Mouse (Mus musculus) liver, embryonic 16.5 days (tissue): ENCODE results near the gene Atp1a2. TPM values are rescaled to one million over a fixed set of nuclear protein-coding genes. Genes with fewer than 3 reads are reported as not detected.

ENCODE experiments used
- ATAC-seq: fragments of 200-750 bp; cut with Nextera tagmentation; 2 replicates; pipeline ENCODE4 v1.8.0; 2017; ENCODE audit warnings: low read depth, mild to moderate bottlenecking, moderate number of reproducible peaks, moderate library complexity
- H3K27ac ChIP-seq: fragments of 300-500 bp; sonication (generic); 2 replicates; pipeline ENCODE4 v1.5.1; 2014; ENCODE audit warnings: mild to moderate bottlenecking, low read length
- H3K27me3 ChIP-seq: fragments of 300-500 bp; sonication (generic); 2 replicates; pipeline ENCODE4 v1.6.1; 2014; ENCODE audit warnings: low read depth, low read length, mixed read lengths; ENCODE audit not compliant: control insufficient read depth, insufficient read depth
- H3K36me3 ChIP-seq: fragments of 300-500 bp; sonication (generic); 2 replicates; pipeline ENCODE4 v1.6.1; 2014; ENCODE audit warnings: mild to moderate bottlenecking; ENCODE audit not compliant: control insufficient read depth, insufficient read depth
- H3K4me1 ChIP-seq: fragments of 300-500 bp; sonication (generic); 2 replicates; pipeline ENCODE4 v1.6.1; 2014; ENCODE audit warnings: low read depth, low read length, mixed read lengths; ENCODE audit not compliant: control insufficient read depth
- H3K4me2 ChIP-seq: fragments of 300-500 bp; sonication (generic); 2 replicates; pipeline ENCODE4 v1.6.1; 2014; ENCODE audit warnings: low read depth, low read length, mixed read lengths
- H3K4me3 ChIP-seq: fragments of 300-500 bp; sonication (generic); 2 replicates; pipeline ENCODE4 v1.5.1; 2014; ENCODE audit warnings: low read depth, mild to moderate bottlenecking, low read length
- H3K9ac ChIP-seq: fragments of 300-500 bp; sonication (generic); 2 replicates; pipeline ENCODE4 v1.6.1; 2014; ENCODE audit warnings: low read depth, low read length
- H3K9me3 ChIP-seq: fragments of 300-500 bp; sonication (generic); replicated peaks from 2 replicates; pipeline ENCODE4 v1.6.1; 2016; ENCODE audit warnings: low read length; ENCODE audit not compliant: control insufficient read depth
- WGBS: fragments of 180-500 bp; shearing (Covaris S2); extraction: QIAGEN DNeasy Blood & Tissue Kit; methylation state at CpG from one replicate; pipeline ENCODE4 v1.1.7; 2014; ENCODE audit not compliant: insufficient replicate concordance; 5-methylcytosine and 5-hydroxymethylcytosine counted together
- polyA plus RNA-seq: library from polyadenylated mRNA; unstranded; fragments of >200 nt; fragmentation: Nextera tagmentation; extraction: Ambion mirVana; gene quantifications from 2 replicates; pipeline ENCODE4 v1.2.1, GENCODE M21; 2015

The Atp1a2 gene
- polyA plus RNA-seq, 1 experiment from 2014 or later = 0.52 TPM

DNA sequence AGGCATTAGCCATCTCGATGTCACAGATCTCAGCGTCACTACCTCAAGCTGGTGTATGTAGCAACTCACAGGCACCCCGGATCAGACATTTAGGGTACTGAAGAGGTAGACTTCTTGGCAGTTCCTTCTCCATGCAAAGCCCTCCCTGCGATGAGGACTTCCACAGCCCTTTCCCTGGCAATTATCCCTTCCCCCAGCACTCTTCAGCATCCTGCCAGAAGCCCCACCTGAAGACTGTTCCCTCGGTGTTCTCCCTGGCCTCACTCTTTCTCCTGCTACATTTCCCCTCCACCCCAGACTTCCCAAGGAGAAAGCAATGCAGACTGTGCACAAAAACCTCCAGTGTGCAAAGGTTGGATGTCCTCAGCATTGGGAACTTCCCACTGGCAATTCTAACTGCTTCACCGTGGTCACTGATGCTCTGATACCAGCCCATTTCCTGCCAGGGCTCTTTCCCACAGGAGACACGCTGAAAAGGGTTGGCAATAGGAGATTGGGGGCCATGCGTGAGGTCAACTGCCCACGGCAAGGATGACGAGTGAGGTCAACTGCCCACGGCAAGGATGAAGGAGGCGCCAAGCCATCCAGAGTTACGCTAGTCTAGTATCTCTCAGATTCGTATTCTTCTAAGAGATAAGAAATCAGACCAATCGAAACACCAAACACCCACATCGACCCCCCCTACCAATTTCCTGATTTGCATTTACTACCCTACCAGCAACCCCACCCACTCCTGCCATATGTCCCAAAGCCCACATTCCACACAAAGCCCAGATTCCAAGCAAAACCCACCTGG, 29.5 kb upstream of the Atp1a2 start:
- H3K4me3 ChIP-seq = no peak overlapping the region
- H3K9me3 ChIP-seq = no peaks in the 10 kb centered on the region
- no peak overlapping the region for H3K9ac ChIP-seq
- no peaks in the 10 kb centered on the region for H3K36me3 ChIP-seq
- H3K27ac ChIP-seq = no peak overlapping the region
- peaks cover 48% of the 10 kb centered on the region for H3K27me3 ChIP-seq
- no peak overlapping the region for H3K4me2 ChIP-seq
- ATAC-seq = no peak
- H3K4me1 ChIP-seq = no peaks in the 10 kb centered on the region; the same call in 1 of the 2 replicates
- 57% methylated on average over 16 of the region's 16 CpGs for WGBS

DNA sequence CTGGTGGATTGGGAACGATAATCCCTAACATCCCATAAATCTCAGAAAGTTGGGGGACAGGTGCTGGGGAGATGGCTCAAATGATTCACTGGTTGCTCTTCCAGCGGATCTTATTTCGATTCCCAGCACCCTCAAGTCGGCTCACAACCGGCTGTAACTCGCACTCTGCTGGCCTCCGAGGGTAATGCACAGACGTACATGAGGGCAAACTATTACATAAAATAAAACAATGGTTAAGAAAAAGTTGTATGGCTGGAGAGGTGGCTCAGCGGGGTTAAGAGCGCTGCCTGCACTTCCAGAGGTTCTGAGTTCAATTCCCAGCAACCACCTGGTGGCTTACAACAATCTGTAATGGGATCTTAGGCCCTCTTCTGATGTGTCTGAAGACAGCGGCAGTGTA, 28.8 kb upstream of the Atp1a2 start:
- peak overlapping the region; percentile 41; the same call in 1 of the 2 replicates for H3K4me3 ChIP-seq
- H3K36me3 ChIP-seq = no peaks in the 10 kb centered on the region
- H3K4me1 ChIP-seq = no peaks in the 10 kb centered on the region; the same call in 1 of the 2 replicates
- WGBS = 43% methylated on average over 11 of the region's 11 CpGs
- no peak for ATAC-seq
- H3K4me2 ChIP-seq = peak overlapping the region; percentile 63; the same call in 1 of the 2 replicates
- H3K27ac ChIP-seq = no peak overlapping the region
- H3K9me3 ChIP-seq = no peaks in the 10 kb centered on the region
- H3K27me3 ChIP-seq = peaks cover 48% of the 10 kb centered on the region
- no peak overlapping the region for H3K9ac ChIP-seq

DNA sequence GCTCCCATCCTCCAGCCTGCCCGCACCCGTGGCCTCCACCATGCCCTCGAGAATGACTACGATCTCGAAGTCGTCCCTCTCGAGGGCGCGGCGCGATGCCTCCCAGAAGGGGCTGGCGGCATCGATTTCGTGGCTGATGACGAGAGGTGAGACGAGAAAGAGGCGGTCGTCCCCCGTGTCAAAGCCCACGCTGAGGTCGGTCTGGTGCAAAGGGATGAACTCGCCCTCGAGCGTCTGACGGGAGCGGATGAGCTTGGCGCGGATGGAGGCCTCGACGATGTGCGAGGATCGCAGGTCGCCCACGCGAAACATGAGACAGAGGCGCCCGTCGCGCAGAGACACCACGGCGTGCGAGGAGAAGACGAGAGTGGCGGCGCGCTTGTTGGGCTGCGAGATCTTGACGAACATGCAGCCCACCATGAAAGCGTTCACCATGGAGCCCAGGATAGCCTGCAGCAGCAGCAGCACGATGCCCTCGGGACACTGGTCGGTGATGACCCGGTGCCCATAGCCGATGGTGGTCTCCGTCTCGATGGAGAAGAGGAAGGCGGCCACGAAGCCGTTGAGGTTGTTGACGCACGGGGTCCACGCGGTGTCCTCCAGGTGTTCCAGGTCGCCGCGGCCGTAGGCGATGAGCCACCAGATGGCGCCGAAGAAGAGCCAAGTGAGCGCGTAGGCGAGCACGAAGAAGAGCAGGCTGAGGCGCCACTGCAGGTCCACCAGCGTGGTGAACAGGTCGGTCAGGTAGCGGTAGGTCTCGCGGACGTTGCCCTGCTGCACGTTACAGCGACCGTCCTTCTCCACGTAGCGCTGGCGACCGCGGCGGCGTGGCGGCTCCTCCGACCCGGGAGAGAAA, 28.0 kb upstream of the Atp1a2 start:
- Histone ChIP-seq H3K27me3 (peaks cover 46% of the 10 kb centered on the region), H3K9ac (no peak overlapping the region; the same call in 1 of the 2 replicates), H3K27ac (no peak overlapping the region), H3K4me2 (peak overlapping the region; percentile 63), H3K36me3 (no peaks in the 10 kb centered on the region), H3K9me3 (no peaks in the 10 kb centered on the region), H3K4me1 (no peaks in the 10 kb centered on the region; the same call in 1 of the 2 replicates), H3K4me3 (peak overlapping the region; percentile 41)
- ATAC-seq = peak; percentile 35
- WGBS = 17% methylated on average over 94 of the region's 94 CpGs

DNA sequence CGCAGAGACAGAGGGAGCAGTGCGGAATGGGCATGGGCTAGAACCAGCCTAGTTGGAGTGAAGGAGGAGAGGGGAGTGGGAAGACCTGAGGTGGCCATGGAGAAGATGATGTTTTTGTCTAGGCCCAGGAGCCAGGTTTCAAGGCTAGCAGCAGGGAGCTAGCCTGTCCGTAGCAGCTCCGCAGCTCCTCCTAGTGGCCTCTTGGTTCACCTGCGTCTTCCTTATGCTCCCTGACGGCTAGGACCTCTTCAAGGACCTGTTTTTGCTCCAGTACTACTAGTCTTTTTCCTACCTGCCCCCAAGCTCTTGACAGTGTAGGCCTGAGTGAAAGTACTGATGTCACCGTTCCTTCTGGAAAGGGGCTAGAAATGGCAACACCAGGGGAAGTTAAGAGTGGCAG, 26.9 kb upstream of the Atp1a2 start:
- peak; percentile 17; the same call in 1 of the 2 replicates for ATAC-seq
- WGBS = 21% methylated on average over 7 of the region's 7 CpGs
- peaks cover 46% of the 10 kb centered on the region for H3K27me3 ChIP-seq

DNA sequence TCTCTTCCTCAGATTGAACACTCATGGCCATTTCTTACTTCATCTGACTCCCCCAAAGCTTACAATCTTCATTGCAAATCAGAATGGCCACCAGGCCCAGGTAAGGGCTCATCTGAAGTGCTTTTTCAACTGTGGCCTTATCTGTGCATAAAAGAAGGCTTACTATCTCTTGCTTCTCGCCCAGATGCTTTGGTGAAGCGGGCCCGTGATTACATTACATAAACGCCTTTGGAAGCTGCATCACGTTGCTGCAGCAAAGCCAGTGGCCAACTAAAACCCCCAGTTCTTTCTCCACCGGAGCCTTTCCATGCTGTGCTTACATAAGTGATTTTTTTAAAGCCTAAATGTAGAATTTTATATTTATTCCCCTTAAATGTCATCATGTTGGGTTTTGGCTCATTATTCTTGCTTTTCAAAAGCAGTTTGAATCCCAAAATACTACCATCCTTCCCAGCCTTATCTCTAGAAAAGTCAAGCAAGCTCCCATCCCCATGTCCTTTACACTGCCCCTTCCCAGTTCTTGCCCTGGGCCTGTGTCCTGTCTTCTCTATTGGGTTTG, 26.0 kb upstream of the Atp1a2 start:
- 22% methylated on average over 6 of the region's 6 CpGs for WGBS
- H3K36me3 ChIP-seq = no peaks in the 10 kb centered on the region; the same call in 1 of the 2 replicates
- no peaks in the 10 kb centered on the region for H3K9me3 ChIP-seq
- no peak overlapping the region for H3K4me2 ChIP-seq
- H3K27ac ChIP-seq = no peak overlapping the region
- no peaks in the 10 kb centered on the region; the same call in 1 of the 2 replicates for H3K4me1 ChIP-seq
- H3K27me3 ChIP-seq = peaks cover 38% of the 10 kb centered on the region
- no peak overlapping the region for H3K4me3 ChIP-seq
- H3K9ac ChIP-seq = no peak overlapping the region
- ATAC-seq = no peak

More for the DNA sequence above, 26.9 kb upstream of the Atp1a2 start:
- Histone ChIP-seq H3K9me3 (no peaks in the 10 kb centered on the region), H3K9ac (no peak overlapping the region), H3K4me3 (no peak overlapping the region), H3K27ac (no peak overlapping the region), H3K4me2 (no peak overlapping the region), H3K4me1 (no peaks in the 10 kb centered on the region; the same call in 1 of the 2 replicates), H3K36me3 (no peaks in the 10 kb centered on the region; the same call in 1 of the 2 replicates)

DNA sequence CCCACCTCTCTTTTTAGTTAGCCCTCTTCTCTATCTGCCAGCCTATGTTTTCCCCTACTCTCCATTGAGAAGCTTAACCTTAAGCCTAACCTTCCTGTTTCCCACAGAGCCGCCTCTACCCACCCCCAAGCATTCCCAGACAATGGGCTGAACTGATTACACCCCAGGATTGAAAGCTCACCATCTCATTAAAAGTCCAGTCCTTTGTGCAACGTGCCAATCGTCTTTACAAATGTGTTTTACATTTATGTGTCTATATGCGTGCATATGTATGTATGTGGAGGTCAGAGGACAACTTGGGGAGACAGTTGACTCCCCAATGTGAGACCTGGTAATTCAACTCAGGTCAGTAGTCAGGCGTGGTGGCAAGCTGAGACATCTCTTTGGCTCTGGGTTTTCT, 25.4 kb upstream of the Atp1a2 start:
- Histone ChIP-seq H3K36me3 (no peaks in the 10 kb centered on the region; the same call in 1 of the 2 replicates), H3K4me3 (no peak overlapping the region), H3K4me2 (no peak overlapping the region), H3K27me3 (peaks cover 32% of the 10 kb centered on the region), H3K27ac (no peak overlapping the region), H3K9me3 (no peaks in the 10 kb centered on the region), H3K4me1 (no peaks in the 10 kb centered on the region; the same call in 1 of the 2 replicates), H3K9ac (no peak overlapping the region)
- WGBS = 38% methylated on average over 5 of the region's 5 CpGs
- ATAC-seq = no peak

DNA sequence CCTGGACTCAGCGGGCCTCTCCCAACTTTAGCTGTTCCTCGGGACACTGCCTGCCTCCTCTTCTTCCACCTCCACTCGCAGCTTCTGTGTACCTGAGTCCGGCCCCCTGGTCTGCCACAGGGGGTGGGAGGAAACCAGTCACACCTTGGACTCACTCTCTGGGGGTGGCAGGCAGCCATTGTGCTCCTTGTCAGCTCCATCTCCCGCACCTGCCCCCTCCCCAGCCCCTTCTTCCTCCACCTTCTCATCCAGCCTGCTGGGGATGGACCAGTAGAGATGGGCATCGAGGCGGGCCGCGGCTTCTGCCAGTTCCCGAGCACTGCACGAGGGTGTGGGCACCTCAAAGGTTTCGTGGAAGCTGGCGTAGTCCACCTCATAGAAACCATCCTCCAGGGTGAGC, 24.9 kb upstream of the Atp1a2 start:
- H3K9me3 ChIP-seq = no peaks in the 10 kb centered on the region
- 55% methylated on average over 13 of the region's 13 CpGs for WGBS
- no peak overlapping the region for H3K9ac ChIP-seq
- no peak overlapping the region for H3K27ac ChIP-seq
- no peak overlapping the region for H3K4me3 ChIP-seq
- no peaks in the 10 kb centered on the region; the same call in 1 of the 2 replicates for H3K4me1 ChIP-seq
- ATAC-seq = no peak
- H3K4me2 ChIP-seq = no peak overlapping the region
- H3K27me3 ChIP-seq = peaks cover 28% of the 10 kb centered on the region
- H3K36me3 ChIP-seq = no peaks in the 10 kb centered on the region; the same call in 1 of the 2 replicates

DNA sequence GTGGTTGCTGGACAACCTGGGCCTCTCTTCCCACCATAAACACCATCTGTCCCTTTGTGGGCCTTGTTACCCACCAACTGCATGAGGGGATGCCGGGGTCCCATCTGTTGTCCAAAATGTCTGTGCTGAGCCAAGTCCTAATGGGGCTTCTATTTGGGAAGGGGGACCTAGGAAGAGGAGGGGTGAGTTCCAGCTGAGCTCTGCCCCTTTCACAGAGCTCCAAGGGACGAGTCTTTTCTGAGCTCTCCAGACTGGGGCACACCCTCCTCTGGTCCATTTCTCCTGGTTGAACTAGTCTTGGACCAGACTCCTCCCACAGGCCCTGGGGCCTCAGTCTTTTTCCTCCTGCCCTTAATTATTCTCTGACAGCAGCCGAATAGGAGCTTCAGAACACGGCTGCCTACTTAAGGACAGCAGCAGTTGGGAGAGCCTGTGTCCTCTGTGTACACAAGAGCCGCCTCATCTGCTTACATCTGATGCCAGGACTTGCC, 22.1 kb upstream of the Atp1a2 start:
- Histone ChIP-seq H3K4me3 (no peak overlapping the region), H3K27me3 (peaks cover under 1% of the 10 kb centered on the region), H3K27ac (no peak overlapping the region), H3K9me3 (no peaks in the 10 kb centered on the region), H3K4me1 (no peaks in the 10 kb centered on the region), H3K36me3 (no peaks in the 10 kb centered on the region; the same call in 1 of the 2 replicates), H3K9ac (no peak overlapping the region), H3K4me2 (no peak overlapping the region)
- WGBS = 47% methylated on average over 5 of the region's 5 CpGs
- ATAC-seq = no peak
